Mouse (Mus musculus): ENCODE results near the gene Naip1. TPM values are rescaled to one million over a fixed set of nuclear protein-coding genes. Genes with fewer than 3 reads are reported as not detected.

Gene Naip1
- polyA plus RNA-seq, 1 experiment: 0.17 TPM

DNA sequence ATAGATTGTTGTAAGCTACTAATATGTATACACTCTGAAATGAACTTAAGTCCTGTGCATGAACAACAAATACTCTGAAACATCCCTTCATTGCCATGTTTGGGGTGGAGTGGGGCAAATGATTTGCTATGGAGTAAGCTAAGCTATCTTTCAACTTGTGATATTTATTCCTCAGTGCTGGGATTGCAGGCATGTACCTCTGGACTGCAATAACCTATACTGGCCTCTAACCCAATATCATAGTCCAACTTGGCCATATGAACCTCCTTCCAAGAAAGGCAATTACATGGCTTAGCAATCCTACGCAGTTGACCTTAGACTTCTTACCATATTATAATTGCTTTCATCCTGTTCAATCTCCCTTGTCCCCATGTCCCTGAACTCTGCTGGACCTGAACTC, 82.1 kb downstream of the Naip1 start:
- TF ChIP-seq POLR2A (IDR thresholded peaks at IDR 0.05; ENCODE audit: low read depth, low read length) (no peak), CTCF (conservative IDR thresholded peaks at IDR 0.05; ENCODE audit: insufficient read depth, insufficient read length, low read depth, low read length) (no peak)
- Histone ChIP-seq H3K27ac (ENCODE audit: insufficient read depth, low read depth, low read length) (no peak overlapping the region), H3K4me3 (ENCODE audit: insufficient read depth, low read depth, low read length) (no peak overlapping the region), H3K36me3 (ENCODE audit: control insufficient read depth, insufficient read depth, low read length) (no peaks in the 10 kb centered on the region), H3K27me3 (replicated peaks; ENCODE audit: control insufficient read depth, insufficient read depth, low read length) (no peaks in the 10 kb centered on the region), H3K4me1 (ENCODE audit: control insufficient read depth, insufficient read depth, low read length) (no peaks in the 10 kb centered on the region)
- 100% methylated on average over 1 of the region's 1 CpGs for WGBS
- DNase-seq: no peak

Other genes starting within 250 kb of the Naip1 start
- 0.42 and 0.84 TPM in 2 replicates for gene Naip5, start 206.5 kb downstream of the Naip1 start, polyA plus RNA-seq (2012; rRNA removed)
- gene Naip6, start 135.2 kb downstream of the Naip1 start, polyA plus RNA-seq (2012; rRNA removed): 0.30 and 0.47 TPM in 2 replicates
- gene Gtf2h2, start 39.7 kb upstream of the Naip1 start, polyA plus RNA-seq (2012; rRNA removed): 39.2 and 41.2 TPM in 2 replicates
- 10.5 and 11.0 TPM in 2 replicates for gene Ocln, start 99.8 kb upstream of the Naip1 start, polyA plus RNA-seq (2012; rRNA removed)
- gene Marveld2, start 164.1 kb upstream of the Naip1 start, polyA plus RNA-seq (2012; rRNA removed): 11.5 and 13.0 TPM in 2 replicates
- gene Ak6, start 198.1 kb upstream of the Naip1 start, polyA plus RNA-seq (2012; rRNA removed): 38.8 and 52.5 TPM in 2 replicates
- 4.0 and 5.2 TPM in 2 replicates for gene Rad17, start 198.2 kb upstream of the Naip1 start, polyA plus RNA-seq (2012; rRNA removed)
- 1.8 and 2.6 TPM in 2 replicates for gene Taf9, start 198.7 kb upstream of the Naip1 start, polyA plus RNA-seq (2012; rRNA removed)
- gene Ccdc125, start 216.8 kb upstream of the Naip1 start, polyA plus RNA-seq (2012; rRNA removed): 1.8 and 1.9 TPM in 2 replicates